Mouse (Mus musculus): ENCODE results near the gene Gm9913. TPM values are rescaled to one million over a fixed set of nuclear protein-coding genes. Genes with fewer than 3 reads are reported as not detected.

The Gm9913 gene
- polyA plus RNA-seq (2017; shearing (Covaris generic)): not detected

GRCm38 (mm10) chr2:125505006-125505745 lies at the start of gene Gm9913:
Gm9913 (plus strand) TSS chr2:125505089.
- no peak for ATAC-seq

GRCm38 (mm10) chr2:125456059-125456789 lies 48.7 kb upstream of the Gm9913 start:
- ATAC-seq: no peak

- ATAC-seq: no peak
Measured at GRCm38 (mm10) chr2:125459087-125459486, 45.8 kb upstream of the Gm9913 start.

- ATAC-seq: no peak
Measured at GRCm38 (mm10) chr2:125464036-125464435, 40.9 kb upstream of the Gm9913 start.

- ATAC-seq: no peak
Measured at GRCm38 (mm10) chr2:125470553-125471295, 34.2 kb upstream of the Gm9913 start.

GRCm38 (mm10) chr2:125471721-125472120 lies 33.2 kb upstream of the Gm9913 start:
- no peak for ATAC-seq

- no peak for ATAC-seq
Measured at GRCm38 (mm10) chr2:125473228-125473627, 31.7 kb upstream of the Gm9913 start.

- no peak for ATAC-seq
Measured at GRCm38 (mm10) chr2:125474690-125475089, 30.2 kb upstream of the Gm9913 start.

- no peak for ATAC-seq
Measured at GRCm38 (mm10) chr2:125476231-125476630, 28.7 kb upstream of the Gm9913 start.

GRCm38 (mm10) chr2:125477367-125477766 lies 27.5 kb upstream of the Gm9913 start:
- ATAC-seq: no peak

GRCm38 (mm10) chr2:125478705-125479104 lies 26.2 kb upstream of the Gm9913 start:
- ATAC-seq: no peak

- ATAC-seq: no peak
Measured at GRCm38 (mm10) chr2:125480057-125480456, 24.8 kb upstream of the Gm9913 start.

- ATAC-seq: no peak
Measured at GRCm38 (mm10) chr2:125481116-125481515, 23.8 kb upstream of the Gm9913 start.

GRCm38 (mm10) chr2:125481531-125482317 lies 23.2 kb upstream of the Gm9913 start:
- no peak for ATAC-seq

GRCm38 (mm10) chr2:125484164-125484563 lies 20.7 kb upstream of the Gm9913 start:
- no peak for ATAC-seq

- ATAC-seq: no peak
Measured at GRCm38 (mm10) chr2:125484910-125485309, 20.0 kb upstream of the Gm9913 start.

- ATAC-seq: no peak
Measured at GRCm38 (mm10) chr2:125489979-125490378, 14.9 kb upstream of the Gm9913 start.

GRCm38 (mm10) chr2:125492050-125492900 lies 12.6 kb upstream of the Gm9913 start:
- ATAC-seq: no peak

- ATAC-seq: no peak
Measured at GRCm38 (mm10) chr2:125494291-125494690, 10.6 kb upstream of the Gm9913 start.

- no peak for ATAC-seq
Measured at GRCm38 (mm10) chr2:125494831-125495812, 9.8 kb upstream of the Gm9913 start.

Data from inflammation-experienced regulatory T-cells, adult 6 months (primary cell).